Mouse (Mus musculus): ENCODE results near the gene Capg. TPM values are rescaled to one million over a fixed set of nuclear protein-coding genes. Genes with fewer than 3 reads are reported as not detected.

Capg gene
- total RNA-seq (2017), result 145 and 178 TPM in 2 replicates

- ATAC-seq (ENCODE audit: extremely low read depth, insufficient number of reproducible peaks, low FRiP score, poor library complexity, severe bottlenecking), result peak; percentile 62
Measured at GRCm38 (mm10) chr6:72544283-72544987, at the start of gene Capg. TSS of gene Capg (plus strand) at chr6:72544391.

DNA sequence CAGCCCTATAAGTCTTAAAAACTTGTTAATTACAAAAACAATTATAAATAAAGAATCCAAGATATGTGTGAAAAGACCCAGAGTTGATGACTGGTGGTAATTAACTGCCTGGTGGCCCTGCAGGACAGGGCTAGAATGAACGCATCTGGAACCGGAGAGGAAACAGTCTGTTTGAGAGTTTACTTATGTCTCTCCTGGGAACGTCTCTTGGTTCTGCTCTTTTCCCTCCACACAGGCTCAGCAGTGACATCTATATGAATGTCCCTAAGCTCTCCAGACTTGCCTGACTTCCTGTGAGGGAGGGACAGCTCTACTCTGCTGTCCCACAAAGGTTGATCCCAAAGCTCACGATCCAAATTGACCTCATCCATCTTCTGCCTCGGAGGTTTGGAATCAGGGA, 45.2 kb upstream of the Capg start:
- no peak for ATAC-seq (ENCODE audit: extremely low read depth, insufficient number of reproducible peaks, low FRiP score, poor library complexity, severe bottlenecking)

GRCm38 (mm10) chr6:72503309-72503708, 40.9 kb upstream of the Capg start:
- ATAC-seq (ENCODE audit: extremely low read depth, insufficient number of reproducible peaks, low FRiP score, poor library complexity, severe bottlenecking), result no peak

DNA sequence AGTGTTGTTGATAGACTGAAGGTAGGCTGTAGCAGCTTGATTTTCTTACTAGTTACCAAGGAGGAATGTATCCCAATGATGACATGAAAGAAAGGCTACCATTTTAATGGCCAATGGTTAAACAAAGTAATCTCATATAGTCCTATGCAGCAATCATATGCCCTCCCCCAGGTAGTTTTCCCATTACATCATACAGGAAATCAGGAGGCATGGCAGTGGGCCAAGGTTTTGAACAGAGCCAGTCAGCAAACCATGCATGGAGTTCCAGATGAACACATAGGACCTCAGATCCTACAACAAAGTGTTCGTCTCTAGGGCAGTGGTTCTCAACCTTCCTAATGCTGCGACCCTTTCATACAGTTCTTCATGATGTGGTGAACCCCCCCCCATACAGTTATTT, 40.3 kb upstream of the Capg start:
- ATAC-seq (ENCODE audit: extremely low read depth, insufficient number of reproducible peaks, low FRiP score, poor library complexity, severe bottlenecking), result no peak

DNA sequence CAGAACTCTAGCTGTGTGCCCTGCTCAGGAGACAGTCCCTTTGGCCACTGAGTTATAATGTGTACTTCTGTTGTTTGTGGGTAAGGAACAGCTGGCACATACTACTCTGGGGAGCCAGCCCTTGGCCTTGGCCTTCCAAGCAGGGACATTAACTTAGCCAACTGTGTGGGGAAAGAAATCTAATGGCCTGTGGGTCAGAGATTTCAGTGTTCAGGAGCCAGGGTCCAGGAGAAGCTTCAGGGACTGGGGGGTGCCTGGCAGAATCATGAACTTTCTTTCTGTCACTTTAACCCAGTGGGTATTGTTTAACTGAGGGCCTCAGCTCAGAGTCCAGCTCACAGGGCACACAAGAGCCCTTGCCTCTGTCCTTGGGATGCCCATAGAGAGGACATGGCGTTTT, 38.1 kb upstream of the Capg start:
- no peak for ATAC-seq (ENCODE audit: extremely low read depth, insufficient number of reproducible peaks, low FRiP score, poor library complexity, severe bottlenecking)

- ATAC-seq (ENCODE audit: extremely low read depth, insufficient number of reproducible peaks, low FRiP score, poor library complexity, severe bottlenecking), result no peak
Measured at GRCm38 (mm10) chr6:72508596-72508995, 35.6 kb upstream of the Capg start.

DNA sequence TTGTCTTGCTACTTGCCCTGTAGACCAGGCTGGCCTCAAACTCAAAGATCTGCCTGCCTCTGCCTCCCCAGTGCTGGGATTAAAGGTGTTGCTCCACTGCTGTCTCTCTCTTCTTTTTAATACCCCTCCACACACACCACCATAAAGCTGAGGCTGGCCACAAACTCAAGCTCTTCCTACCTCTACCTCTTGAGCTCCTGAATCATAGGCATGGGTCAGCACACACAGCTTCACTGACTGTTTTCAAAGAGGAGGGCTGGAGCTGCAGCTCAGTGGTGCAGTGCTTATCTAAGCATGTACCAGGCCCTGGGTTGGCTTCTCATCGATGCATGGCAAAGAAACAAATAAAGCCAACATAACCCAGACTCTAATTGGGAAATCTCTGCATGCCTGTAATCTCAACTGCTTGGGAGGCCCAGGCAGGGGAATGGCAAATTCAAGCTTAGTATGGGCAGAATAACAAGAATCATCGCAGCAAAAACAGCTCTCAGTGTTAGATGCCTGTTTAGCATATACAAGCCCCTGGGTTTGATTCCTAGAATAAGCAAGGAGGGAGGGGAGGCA, 34.2 kb upstream of the Capg start:
- ATAC-seq (ENCODE audit: extremely low read depth, insufficient number of reproducible peaks, low FRiP score, poor library complexity, severe bottlenecking), result no peak

- ATAC-seq (ENCODE audit: extremely low read depth, insufficient number of reproducible peaks, low FRiP score, poor library complexity, severe bottlenecking), result no peak
Measured at GRCm38 (mm10) chr6:72510686-72511421, 33.3 kb upstream of the Capg start.

DNA sequence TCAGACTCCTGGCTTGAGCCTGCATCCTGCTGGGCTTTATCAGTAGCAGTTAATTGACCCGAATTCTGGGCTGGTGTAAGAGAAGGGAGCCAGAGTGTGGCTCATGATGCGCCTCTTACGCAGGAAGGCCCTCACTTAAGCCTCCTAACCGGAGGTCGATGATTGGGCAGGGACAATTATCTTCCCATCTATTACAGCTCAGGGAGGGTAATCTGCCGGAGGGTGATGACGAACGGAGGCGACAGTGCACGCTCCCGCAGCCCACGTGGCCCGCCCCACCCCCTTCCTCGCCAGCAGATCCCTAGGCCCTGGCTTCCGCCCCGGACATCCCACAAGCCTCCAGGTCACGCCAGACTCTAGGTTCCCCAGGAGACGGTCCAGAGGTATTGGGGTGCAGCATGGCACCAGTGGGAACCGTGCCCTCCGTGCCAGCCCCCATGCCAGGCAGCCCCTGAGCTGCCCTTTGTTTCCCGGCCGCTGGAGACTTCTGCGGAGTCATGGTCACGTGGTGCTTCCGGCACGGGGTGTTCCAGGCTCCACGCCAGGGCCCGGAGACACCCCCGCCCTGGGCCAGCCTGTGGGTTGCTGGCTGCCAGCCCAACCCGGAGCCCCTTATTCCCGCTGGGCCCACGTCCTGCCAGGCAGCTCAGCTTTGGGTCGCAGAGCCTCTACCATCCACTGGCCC, 31.7 kb upstream of the Capg start:
- peak; percentile 38 for ATAC-seq (ENCODE audit: extremely low read depth, insufficient number of reproducible peaks, low FRiP score, poor library complexity, severe bottlenecking)

DNA sequence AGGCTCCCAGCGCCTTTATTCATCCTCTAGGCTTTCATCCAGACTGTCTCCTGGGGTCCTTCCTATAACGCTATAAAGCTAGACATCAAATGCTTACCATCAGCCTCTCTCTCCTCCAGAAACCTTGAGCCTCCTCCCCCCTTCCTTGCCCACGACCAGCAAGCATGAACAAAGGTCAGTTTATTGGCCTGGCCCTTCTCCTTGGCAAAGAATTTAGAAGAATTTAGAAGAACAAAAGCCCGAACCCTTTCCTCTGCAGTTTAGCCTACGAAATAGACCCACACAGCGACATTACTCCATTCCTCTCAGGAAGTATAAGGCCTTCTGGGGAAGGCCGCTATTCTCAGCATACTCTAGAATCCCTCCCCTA, 31.1 kb upstream of the Capg start:
- ATAC-seq (ENCODE audit: extremely low read depth, insufficient number of reproducible peaks, low FRiP score, poor library complexity, severe bottlenecking), result no peak

DNA sequence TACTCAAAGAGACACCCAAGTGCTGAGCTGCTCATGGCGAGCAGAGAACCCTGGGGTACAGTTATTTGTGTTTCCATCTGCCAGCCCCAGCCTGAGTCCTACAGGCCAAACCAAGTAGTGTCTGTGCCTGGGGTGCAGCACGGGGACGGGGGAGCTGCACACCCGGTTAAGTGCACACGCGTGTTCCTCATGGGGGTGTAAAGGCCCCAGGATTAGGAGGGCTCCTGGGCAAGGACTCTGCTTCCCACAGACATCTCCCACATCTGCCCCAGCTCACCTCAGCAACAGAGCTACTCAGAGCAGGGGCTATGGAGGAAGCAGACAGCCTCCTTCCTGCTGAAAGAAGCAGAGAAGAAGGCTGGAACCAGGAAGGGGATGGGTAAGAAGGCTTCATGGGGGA, 28.5 kb upstream of the Capg start:
- ATAC-seq (ENCODE audit: extremely low read depth, insufficient number of reproducible peaks, low FRiP score, poor library complexity, severe bottlenecking), result no peak

DNA sequence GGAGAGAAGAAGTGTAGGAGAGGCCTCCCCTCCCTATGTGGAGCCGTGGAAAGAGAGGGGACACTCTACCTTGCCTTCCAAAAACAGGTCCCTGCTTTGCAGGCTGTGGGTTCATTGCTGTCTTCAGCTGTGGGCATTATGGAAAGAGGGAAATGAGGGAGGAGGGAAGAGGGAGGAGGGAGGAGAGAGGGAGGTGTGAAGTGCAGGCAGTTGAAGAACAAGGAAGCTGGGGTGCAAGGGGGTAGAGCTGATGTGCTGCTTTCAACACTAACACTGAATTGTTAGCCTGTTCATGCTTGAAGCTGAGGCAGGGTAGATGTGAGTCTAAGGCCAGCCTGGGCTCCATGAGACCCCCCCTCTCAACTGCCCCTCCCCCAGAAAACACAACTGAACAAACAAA, 25.3 kb upstream of the Capg start:
- ATAC-seq (ENCODE audit: extremely low read depth, insufficient number of reproducible peaks, low FRiP score, poor library complexity, severe bottlenecking), result no peak

GRCm38 (mm10) chr6:72519303-72519702, 24.9 kb upstream of the Capg start:
- no peak for ATAC-seq (ENCODE audit: extremely low read depth, insufficient number of reproducible peaks, low FRiP score, poor library complexity, severe bottlenecking)

DNA sequence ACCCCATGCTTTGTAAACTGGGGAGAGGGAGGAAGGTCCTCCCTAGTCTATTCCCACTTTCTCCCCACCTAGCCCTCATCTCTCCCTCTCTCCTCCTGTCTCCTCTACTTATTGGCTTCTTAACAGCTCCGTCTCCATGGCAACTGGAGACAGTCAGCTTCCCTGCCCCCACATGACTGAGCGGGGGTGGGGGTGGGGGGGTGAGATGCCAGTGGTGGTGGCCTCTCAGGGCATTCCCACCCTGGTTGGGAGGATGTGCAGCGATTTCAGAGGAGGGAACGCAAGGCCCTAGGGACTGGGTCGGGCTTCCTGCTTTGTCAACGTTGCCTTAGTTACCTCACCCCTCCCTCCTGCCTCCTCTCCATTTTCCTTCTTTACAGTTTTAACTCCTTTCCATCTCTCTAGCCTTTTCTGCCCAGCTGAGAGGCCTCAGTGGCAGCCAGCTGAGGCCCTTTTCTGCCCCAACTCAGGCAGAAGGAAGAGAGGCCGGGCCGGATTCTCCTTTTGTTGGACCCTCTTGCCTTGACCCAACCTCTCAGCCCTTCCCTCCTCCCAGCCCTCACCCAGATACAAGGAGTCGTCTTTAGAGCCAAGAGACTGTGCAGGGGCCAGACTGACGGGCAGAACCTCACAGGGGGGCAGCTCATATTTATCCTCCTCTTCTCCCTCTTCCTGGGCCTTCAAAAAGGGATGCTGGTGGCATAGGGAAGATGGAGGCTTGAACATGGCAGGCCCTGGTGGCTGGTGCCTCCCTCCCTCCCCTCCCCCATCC, 24.1 kb upstream of the Capg start:
- peak; percentile 55; the same call in 1 of the 2 replicates for ATAC-seq (ENCODE audit: extremely low read depth, insufficient number of reproducible peaks, low FRiP score, poor library complexity, severe bottlenecking)

GRCm38 (mm10) chr6:72520904-72521303, 23.3 kb upstream of the Capg start:
- ATAC-seq (ENCODE audit: extremely low read depth, insufficient number of reproducible peaks, low FRiP score, poor library complexity, severe bottlenecking), result no peak

DNA sequence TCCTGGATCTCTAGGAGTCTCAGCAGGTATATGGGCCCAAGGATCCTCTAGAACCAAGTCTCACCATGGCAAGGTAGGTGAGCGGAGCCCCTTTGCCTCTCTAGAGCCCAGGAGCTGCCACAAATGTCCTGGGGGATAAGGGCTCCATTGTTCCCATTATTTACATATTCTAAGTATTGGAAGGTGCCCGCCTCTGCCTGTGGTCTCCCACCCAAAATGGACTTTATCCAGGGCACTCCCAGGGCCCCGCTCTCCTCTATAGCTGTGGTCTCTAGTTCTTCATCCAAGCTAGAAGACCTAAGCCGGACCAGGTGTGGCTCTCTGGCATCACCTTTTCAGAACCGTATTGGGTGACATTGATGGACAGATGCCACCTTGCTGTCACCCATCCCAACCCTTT, 22.6 kb upstream of the Capg start, which contains the start of gene Sh2d6:
Sh2d6 (minus strand) TSS at position 101 of the 400 bp plus-strand sequence.
- no peak for ATAC-seq (ENCODE audit: extremely low read depth, insufficient number of reproducible peaks, low FRiP score, poor library complexity, severe bottlenecking)

- no peak for ATAC-seq (ENCODE audit: extremely low read depth, insufficient number of reproducible peaks, low FRiP score, poor library complexity, severe bottlenecking)
Measured at GRCm38 (mm10) chr6:72522288-72522687, 21.9 kb upstream of the Capg start.

DNA sequence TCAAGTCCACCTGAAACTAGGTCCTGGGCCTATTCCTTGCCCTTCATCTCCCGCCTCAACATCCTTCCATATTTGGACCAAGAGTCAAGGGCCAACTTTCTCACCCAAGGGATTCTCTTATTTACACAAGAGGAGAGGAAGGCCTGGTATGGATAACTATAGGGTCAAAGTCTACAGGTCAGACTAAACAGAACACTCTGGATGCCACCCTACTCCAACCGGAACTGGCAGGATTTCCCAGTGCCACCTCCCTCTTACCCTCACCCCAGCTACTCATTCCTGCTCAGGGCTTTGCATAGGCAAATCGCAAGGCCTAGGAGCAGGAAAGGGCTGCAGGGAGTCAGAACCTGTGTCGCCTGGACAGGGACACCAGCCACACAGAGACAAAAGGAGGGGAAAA, 21.0 kb upstream of the Capg start:
- no peak for ATAC-seq (ENCODE audit: extremely low read depth, insufficient number of reproducible peaks, low FRiP score, poor library complexity, severe bottlenecking)

DNA sequence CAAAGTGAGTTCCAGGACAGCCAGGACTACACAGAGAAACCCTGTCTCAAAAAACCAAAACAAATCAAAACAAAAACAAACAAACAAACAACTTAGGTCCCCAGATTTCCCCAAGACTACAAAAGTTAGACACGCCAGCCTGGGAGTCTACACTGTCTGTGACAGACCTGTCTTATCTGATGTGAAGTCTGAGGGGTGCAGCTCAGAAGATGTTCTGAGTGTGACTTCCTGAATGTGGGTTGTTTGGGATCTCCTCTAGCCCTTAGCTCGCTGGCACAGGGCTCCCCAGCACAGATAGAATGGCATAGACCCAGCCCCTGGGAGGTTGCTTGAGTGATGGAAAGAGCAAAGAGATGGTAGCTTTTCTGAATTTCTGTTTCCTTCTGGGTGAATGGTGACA, 20.0 kb upstream of the Capg start:
- no peak for ATAC-seq (ENCODE audit: extremely low read depth, insufficient number of reproducible peaks, low FRiP score, poor library complexity, severe bottlenecking)
